1 mouse cellular context compared by ENCODE assay signal in genomic region chr7:28353267-28353666, GRCm38 (mm10).
TF ChIP-seq lines count a peak whose summit lies in the region.

No protein-coding gene starts in this region.

TF ChIP-seq in ES-E14, 5 proteins besides CTCF, POLR2A, EP300 and RAD21:
- TF ChIP-seq ZNF384 (IDR thresholded peaks at IDR 0.05; ENCODE audit: low read depth, low read length) (no peak), MAFK (IDR thresholded peaks at IDR 0.05; ENCODE audit: insufficient read depth, low read depth, low read length) (no peak)
